Mouse (Mus musculus): ENCODE measurements around the gene Actc1.

Actc1 gene

GRCm38 (mm10) chr2:114050150-114050549, 3.2 kb downstream of the Actc1 start:
- DNase-seq (ENCODE audit: low spot score), result no peak

- DNase-seq (ENCODE audit: low spot score), result no peak
These were observed 4.0 kb downstream of the Actc1 start for GRCm38 (mm10) chr2:114049372-114049771.

GRCm38 (mm10) chr2:114047960-114048611, 5.3 kb downstream of the Actc1 start:
- no peak for DNase-seq (ENCODE audit: low spot score)

GRCm38 (mm10) chr2:114046151-114046664, 7.1 kb downstream of the Actc1 start:
- no peak for DNase-seq (ENCODE audit: low spot score)

- DNase-seq (ENCODE audit: low spot score), result no peak
These were observed 15.4 kb downstream of the Actc1 start for GRCm38 (mm10) chr2:114037926-114038325.

GRCm38 (mm10) chr2:114032259-114032658, 21.1 kb downstream of the Actc1 start:
- DNase-seq (ENCODE audit: low spot score), result no peak

- no peak for DNase-seq (ENCODE audit: low spot score)
These were observed 30.0 kb downstream of the Actc1 start for GRCm38 (mm10) chr2:114023383-114023782.

GRCm38 (mm10) chr2:114020210-114020563, 33.2 kb downstream of the Actc1 start:
- no peak for DNase-seq (ENCODE audit: low spot score)

- DNase-seq (ENCODE audit: low spot score), result no peak
These were observed 33.7 kb downstream of the Actc1 start for GRCm38 (mm10) chr2:114019474-114020209.

GRCm38 (mm10) chr2:114018136-114018535, 35.2 kb downstream of the Actc1 start:
- DNase-seq (ENCODE audit: low spot score), result no peak

- DNase-seq (ENCODE audit: low spot score), result no peak
These were observed 38.5 kb downstream of the Actc1 start for GRCm38 (mm10) chr2:114014839-114015238.

- DNase-seq (ENCODE audit: low spot score), result no peak
These were observed 39.5 kb downstream of the Actc1 start for GRCm38 (mm10) chr2:114013846-114014245.

GRCm38 (mm10) chr2:114013295-114013771, 40.0 kb downstream of the Actc1 start, which contains the start of gene Gjd2:
Gene Gjd2, minus strand, starts transcription at chr2:114013619.
- DNase-seq (ENCODE audit: low spot score), result no peak

- no peak for DNase-seq (ENCODE audit: low spot score)
These were observed 40.6 kb downstream of the Actc1 start for GRCm38 (mm10) chr2:114012749-114013211.

GRCm38 (mm10) chr2:114011838-114012237, 41.5 kb downstream of the Actc1 start:
- peak; percentile 8 for DNase-seq (ENCODE audit: low spot score)

GRCm38 (mm10) chr2:114008321-114008720, 45.0 kb downstream of the Actc1 start:
- DNase-seq (ENCODE audit: low spot score), result no peak

- DNase-seq (ENCODE audit: low spot score), result no peak
These were observed 55.9 kb downstream of the Actc1 start for GRCm38 (mm10) chr2:113997484-113997883.

All from lung, postnatal 25 days (tissue).